Mouse (Mus musculus) thymus, adult 2 months (tissue): ENCODE data around the gene Tmem121b.

Source experiments
- CTCF ChIP-seq: fragments of 200-500 bp; IDR thresholded peaks from 2 replicates; pipeline ENCODE4 v1.5.1; 2012; ENCODE audit warnings: mild to moderate bottlenecking, control low read depth, low read length, moderate library complexity, borderline replicate concordance; ENCODE audit not compliant: control insufficient read depth, poor library complexity, insufficient read depth; ENCODE audit errors: extremely low read depth
- POLR2A ChIP-seq: fragments of 200-500 bp; IDR thresholded peaks from 2 replicates; pipeline ENCODE4 v1.6.1; 2012; ENCODE audit warnings: mild to moderate bottlenecking, low read length, control low read depth, moderate library complexity; ENCODE audit not compliant: control insufficient read depth, poor library complexity, insufficient read depth; ENCODE audit errors: extremely low read depth

GRCm38 (mm10) chr6:120482756-120483155 lies 10.9 kb downstream of the Tmem121b start:
- TF ChIP-seq CTCF (no peak), POLR2A (no peak)
